In genomic region chrX:157734341-157734740, GRCm38 (mm10) we compare ENCODE assay signal across 26 mouse cellular contexts. TPM values are rescaled to one million over a fixed set of nuclear protein-coding genes. Genes with fewer than 3 reads are reported as not detected.
DNase-seq lines count a peak whose midpoint lies in the region; ATAC-seq lines count a peak whose summit lies in the region.
"Had no signal": no experiment of that assay in that cellular context is flagged by ENCODE, and none has a peak within 500 bp of the region (broad histone marks: within the 10 kb centered on the region; RNA-seq: fewer than 3 reads in every experiment).

No protein-coding gene starts in this region.

- H3K36me3 ChIP-seq in hindbrain, embryonic 11.5 days (ENCODE audit: control insufficient read depth, insufficient read depth, low read length) = no peaks in the 10 kb centered on the region
- H3K36me3 ChIP-seq: forebrain, embryonic 12.5 days; hindbrain, embryonic 10.5 days; kidney, embryonic 15.5 days; limb, embryonic 12.5 days; neural tube, embryonic 15.5 days had no signal

- H3K4me1 ChIP-seq in hindbrain, embryonic 11.5 days (replicated peaks; ENCODE audit: control insufficient read depth, insufficient read depth, low read length) = no peaks in the 10 kb centered on the region
- H3K4me1 ChIP-seq: forebrain, embryonic 12.5 days; hindbrain, embryonic 10.5 days; kidney, embryonic 15.5 days; limb, embryonic 12.5 days had no signal

- 81% methylated on average over 1 of the region's 1 CpGs for WGBS in hindbrain, embryonic 11.5 days

- H3K27ac ChIP-seq in hindbrain, embryonic 11.5 days (ENCODE audit: low read depth, low read length) = no peak overlapping the region
- H3K27ac ChIP-seq: forebrain, embryonic 12.5 days; hindbrain, embryonic 10.5 days; hindbrain, postnatal 0 days; kidney, embryonic 15.5 days; layer of hippocampus, adult 2 months; limb, embryonic 12.5 days; neural tube, embryonic 15.5 days; stomach, postnatal 0 days had no signal

- no peaks in the 10 kb centered on the region for H3K9me3 ChIP-seq in hindbrain, embryonic 11.5 days (ENCODE audit: control insufficient read depth, low read length)
- H3K9me3 ChIP-seq: forebrain, embryonic 12.5 days; hindbrain, embryonic 10.5 days; kidney, embryonic 15.5 days; limb, embryonic 12.5 days; neural tube, embryonic 15.5 days had no signal

- DNase-seq in cerebellum, adult 11-12 months = peak; percentile 10
- DNase-seq in kidney, postnatal 10 days = peak; percentile 3
- no peak for DNase-seq in kidney, postnatal 25 days
- DNase-seq in brain, adult 2 months (ENCODE audit: low read depth, low spot score) = peak; percentile 64
- peak; percentile 3 to 27 for DNase-seq in cerebellum, postnatal 14 days
- no peak for DNase-seq in ovary, postnatal 36 days (ENCODE audit: low spot score)
- DNase-seq in hindbrain, embryonic 11.5 days (ENCODE audit: low spot score) = no peak
- DNase-seq: adrenal gland, adult 8-10 months; gastrocnemius, postnatal 10 days; liver, postnatal 0 days; lung, postnatal 14 days; thymus, adult 2 months had no signal

- no peak overlapping the region for H3K4me3 ChIP-seq in hindbrain, embryonic 11.5 days (ENCODE audit: low read depth, low read length)
- H3K4me3 ChIP-seq: forebrain, embryonic 12.5 days; hindbrain, embryonic 10.5 days; kidney, embryonic 15.5 days; layer of hippocampus, adult 2 months; limb, embryonic 12.5 days; neural tube, embryonic 15.5 days had no signal

- H3K27me3 ChIP-seq in hindbrain, embryonic 11.5 days (ENCODE audit: control insufficient read depth, insufficient read depth, low read length) = no peaks in the 10 kb centered on the region

- no peak for ATAC-seq in cerebellum, adult (ENCODE audit: insufficient number of reproducible peaks, low FRiP score, low TSS enrichment)
- no peak for ATAC-seq in hindbrain, embryonic 11.5 days (ENCODE audit: low FRiP score)
- ATAC-seq: hindbrain, postnatal 0 days; intestine, embryonic 16.5 days; liver, postnatal 0 days; Patski had no signal

- no peak overlapping the region for H3K4me2 ChIP-seq in hindbrain, embryonic 11.5 days (replicated peaks; ENCODE audit: low read depth, low read length)
- H3K4me2 ChIP-seq: forebrain, embryonic 12.5 days; heart, embryonic 11.5 days; kidney, embryonic 15.5 days; limb, embryonic 12.5 days; liver, embryonic 11.5 days; midbrain, embryonic 11.5 days; neural tube, embryonic 15.5 days had no signal

- no peak overlapping the region for H3K9ac ChIP-seq in hindbrain, embryonic 11.5 days (ENCODE audit: low read depth, low read length)
- H3K9ac ChIP-seq: forebrain, embryonic 12.5 days; kidney, embryonic 15.5 days; limb, embryonic 12.5 days; liver, postnatal 0 days; neural tube, embryonic 15.5 days had no signal

RNA-seq across cellular contexts. Expression of gene Smpx, which starts 35.6 kb away (rescaled TPM):
- 0.46 TPM in 1 of 2 replicates, not detected in the other for polyA plus RNA-seq in hindbrain, embryonic 11.5 days (2014; fragmentation: Nextera tagmentation; extraction: Ambion mirVana)
- polyA plus RNA-seq: forebrain, embryonic 12.5 days; hindbrain, embryonic 10.5 days; midbrain, embryonic 11.5 days; Patski had no signal

Comparison
In these comparisons a context has a peak if more than half of its experiments do, and no peak if none do; other contexts are left out.
1. DNase-seq: peak in cerebellum, adult 11-12 months (single experiment), kidney, postnatal 10 days (single experiment), brain, adult 2 months (single experiment) and cerebellum, postnatal 14 days (2 of 2); none in kidney, postnatal 25 days (0 of 2), ovary, postnatal 36 days (single experiment) and hindbrain, embryonic 11.5 days (single experiment).